ENCODE assay signal across 1 mouse cellular context in the genomic region with DNA sequence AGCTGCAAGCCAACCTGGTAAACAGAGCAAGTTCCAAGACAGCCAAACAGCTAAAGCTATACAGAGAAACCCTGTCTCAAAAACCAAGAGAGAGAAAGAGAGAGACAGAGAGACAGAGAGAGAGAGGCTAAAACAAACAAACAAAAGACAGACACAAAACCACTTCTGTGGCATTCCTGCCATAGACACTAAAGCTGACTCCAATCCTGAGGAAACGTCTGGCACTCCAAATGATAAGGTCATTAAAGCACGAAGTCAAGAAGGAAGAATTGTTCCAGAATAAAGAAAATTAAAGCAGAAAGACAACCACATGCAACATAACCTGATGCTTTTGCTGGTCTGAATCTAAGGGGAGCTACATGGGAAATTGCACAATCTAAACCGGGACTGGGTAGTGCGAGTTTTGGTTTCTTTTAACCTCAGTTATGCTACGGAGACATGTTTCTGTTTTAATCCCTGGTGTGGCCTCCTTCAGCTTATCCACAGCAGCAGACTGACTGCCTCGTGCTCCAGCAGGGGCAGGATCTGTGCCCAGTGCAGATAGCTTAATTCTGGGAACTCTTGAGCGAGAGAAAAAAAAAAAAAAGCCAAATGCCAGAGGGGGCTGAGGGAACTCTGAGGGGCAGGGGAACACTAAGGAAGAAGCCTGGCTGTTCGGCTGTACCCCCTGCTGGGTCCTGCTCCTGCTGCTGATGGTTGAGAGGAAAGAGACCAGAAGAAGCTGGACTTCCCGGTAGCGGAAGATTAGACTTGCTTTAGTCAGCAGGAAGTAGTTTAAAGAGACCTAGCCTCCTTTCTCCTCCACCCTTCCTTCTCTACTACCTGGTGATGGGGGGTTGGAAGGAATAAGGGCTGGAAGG.
TF ChIP-seq lines count a peak whose summit lies in the region.

No protein-coding gene starts in this region.

TF ChIP-seq in CH12.LX, 34 proteins besides CTCF, POLR2A, EP300 and RAD21:
- TF ChIP-seq PAX5 (IDR thresholded peaks at IDR 0.05; ENCODE audit: low read length) = no peak
- TF ChIP-seq POLR2AphosphoS2 (IDR thresholded peaks at IDR 0.05; ENCODE audit: low read depth, low read length) = no peak
- TF ChIP-seq ZKSCAN1 (IDR thresholded peaks at IDR 0.05; ENCODE audit: borderline replicate concordance, low read depth, low read length) = no peak
- no peak for TF ChIP-seq CHD1 (IDR thresholded peaks at IDR 0.05; ENCODE audit: low read depth, low read length)
- TF ChIP-seq HCFC1 (IDR thresholded peaks at IDR 0.05; ENCODE audit: low read depth, low read length) = no peak
- no peak for TF ChIP-seq NRF1 (IDR thresholded peaks at IDR 0.05; ENCODE audit: low read depth, low read length)
- TF ChIP-seq BHLHE40 (IDR thresholded peaks at IDR 0.05; ENCODE audit: low read depth, low read length) = no peak
- no peak for TF ChIP-seq JUN (IDR thresholded peaks at IDR 0.05; ENCODE audit: insufficient read depth, low read depth, low read length)
- TF ChIP-seq ETS1 (conservative IDR thresholded peaks at IDR 0.05; ENCODE audit: low read depth, low read length) = no peak
- TF ChIP-seq SMC3 (IDR thresholded peaks at IDR 0.05; ENCODE audit: low read depth, low read length) = no peak
- TF ChIP-seq JUND (conservative IDR thresholded peaks at IDR 0.05; ENCODE audit: low read depth, low read length) = no peak
- no peak for TF ChIP-seq MEF2A (IDR thresholded peaks at IDR 0.05; ENCODE audit: borderline replicate concordance, low read depth, low read length)
- no peak for TF ChIP-seq GABPA (IDR thresholded peaks at IDR 0.05; ENCODE audit: insufficient replicate concordance, low read depth, low read length)
- TF ChIP-seq ZC3H11A (IDR thresholded peaks at IDR 0.05; ENCODE audit: low read depth, low read length) = no peak
- no peak for TF ChIP-seq MAZ (IDR thresholded peaks at IDR 0.05; ENCODE audit: low read depth, low read length)
- TF ChIP-seq IRF4 (IDR thresholded peaks at IDR 0.05; ENCODE audit: low read depth, low read length) = no peak
- no peak for TF ChIP-seq CHD2 (IDR thresholded peaks at IDR 0.05; ENCODE audit: low read length)
- TF ChIP-seq TCF12 (IDR thresholded peaks at IDR 0.05; ENCODE audit: low read depth, low read length) = no peak
- no peak for TF ChIP-seq MYC (IDR thresholded peaks at IDR 0.05; ENCODE audit: low read depth, low read length)
- no peak for TF ChIP-seq E2F4 (IDR thresholded peaks at IDR 0.05; ENCODE audit: insufficient replicate concordance, low read depth, low read length)
